Mouse (Mus musculus) liver, adult 2 months (tissue): ENCODE measurements around the gene Meiob. TPM values are rescaled to one million over a fixed set of nuclear protein-coding genes. Genes with fewer than 3 reads are reported as not detected.

Experiments used
- DNase-seq: peaks from one replicate; pipeline ENCODE4 v3.0.0-alpha.2; 2011; ENCODE audit warnings: low read depth, low spot score; ENCODE audit errors: extremely low read depth
- H3K27ac ChIP-seq: fragments of 200-500 bp; replicated peaks from 2 replicates; pipeline ENCODE4 v1.5.1; 2012; ENCODE audit warnings: low read depth, mild to moderate bottlenecking, control low read depth, inconsistent platforms, low read length; ENCODE audit not compliant: insufficient read depth
- H3K27me3 ChIP-seq: fragments of 200-500 bp; 2 replicates; pipeline ENCODE4 v1.6.1; 2012; ENCODE audit warnings: mild to moderate bottlenecking, moderate library complexity, low read length, inconsistent platforms; ENCODE audit not compliant: control insufficient read depth, insufficient read depth
- H3K36me3 ChIP-seq: fragments of 200-500 bp; 2 replicates; pipeline ENCODE4 v1.6.1; 2012; ENCODE audit warnings: low read length, inconsistent platforms; ENCODE audit not compliant: control insufficient read depth, insufficient read depth
- H3K4me1 ChIP-seq: fragments of 200-500 bp; 2 replicates; pipeline ENCODE4 v1.6.1; 2011; ENCODE audit warnings: low read length; ENCODE audit not compliant: control insufficient read depth, insufficient read depth
- H3K4me3 ChIP-seq: fragments of 200-500 bp; 2 replicates; pipeline ENCODE4 v1.5.1; 2011; ENCODE audit warnings: low read depth, mild to moderate bottlenecking, control low read depth, low read length, moderate library complexity; ENCODE audit not compliant: insufficient read depth
- H3K79me2 ChIP-seq: fragments of 200-500 bp; 2 replicates; pipeline ENCODE4 v1.6.1; 2012; ENCODE audit warnings: inconsistent platforms, mild to moderate bottlenecking, low read length, moderate library complexity; ENCODE audit not compliant: control insufficient read depth, insufficient read depth
- H3K9ac ChIP-seq: fragments of 200-500 bp; 2 replicates; pipeline ENCODE4 v1.6.1; 2012; ENCODE audit warnings: low read depth, mild to moderate bottlenecking, control low read depth, inconsistent platforms, low read length
- CTCF ChIP-seq: fragments of 200-500 bp; IDR thresholded peaks from 2 replicates; pipeline ENCODE4 v1.5.1; 2011; ENCODE audit warnings: low read depth, low read length, control low read depth
- POLR2A ChIP-seq: fragments of 200-500 bp; IDR thresholded peaks from 2 replicates; pipeline ENCODE4 v1.6.1; 2011; ENCODE audit warnings: low read length, control low read depth; ENCODE audit not compliant: insufficient read depth; ENCODE audit errors: extremely low read depth
- WGBS: fragments of 180-500 bp; shearing (Covaris S2); methylation state at CpG from one replicate; pipeline ENCODE4 v1.1.7; 2018; 5-methylcytosine and 5-hydroxymethylcytosine counted together
- polyA plus RNA-seq: library from polyadenylated mRNA; depleted of rRNA; stranded (reverse); fragments of >200 nt; gene quantifications from 2 replicates; pipeline ENCODE4 v1.2.3, GENCODE M21; 2012
- total RNA-seq: library from RNA; depleted of rRNA; stranded (reverse); fragments of >200 nt; gene quantifications from 2 replicates; pipeline ENCODE4 v1.2.3, GENCODE M21; 2014

The Meiob gene
- total and polyA plus RNA-seq, 2 experiments, result 0.59 to 6.7 TPM

DNA sequence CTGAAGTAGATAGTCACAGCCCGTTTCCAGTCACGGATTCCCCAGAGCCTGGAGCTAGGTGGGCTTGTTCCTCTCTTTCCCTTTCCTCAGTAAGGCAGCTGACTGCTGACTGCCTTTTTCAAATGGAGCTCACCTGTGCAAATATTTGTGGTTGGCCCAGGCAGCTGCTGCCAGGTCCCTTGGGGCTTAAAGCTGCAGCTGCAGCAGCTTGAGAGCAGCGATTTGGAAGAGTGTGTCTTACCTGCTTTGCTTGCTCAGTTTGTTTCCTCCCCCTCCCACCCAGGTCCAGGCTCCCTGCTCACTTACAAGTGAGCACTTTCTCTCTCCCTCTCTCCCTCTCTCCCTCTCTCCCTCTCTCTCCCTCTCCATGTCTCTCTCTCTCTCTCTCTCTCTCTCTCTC is 34.9 kb upstream of the Meiob start:
- no peak for TF ChIP-seq POLR2A
- no peak for TF ChIP-seq CTCF
- no peaks in the 10 kb centered on the region for H3K36me3 ChIP-seq
- no peak for DNase-seq
- no peaks in the 10 kb centered on the region for H3K79me2 ChIP-seq
- no peak overlapping the region for H3K4me3 ChIP-seq
- 9% methylated on average over 3 of the region's 3 CpGs for WGBS
- no peaks in the 10 kb centered on the region for H3K27me3 ChIP-seq
- H3K4me1 ChIP-seq, result no peaks in the 10 kb centered on the region
- no peak overlapping the region for H3K27ac ChIP-seq
- no peak overlapping the region for H3K9ac ChIP-seq

DNA sequence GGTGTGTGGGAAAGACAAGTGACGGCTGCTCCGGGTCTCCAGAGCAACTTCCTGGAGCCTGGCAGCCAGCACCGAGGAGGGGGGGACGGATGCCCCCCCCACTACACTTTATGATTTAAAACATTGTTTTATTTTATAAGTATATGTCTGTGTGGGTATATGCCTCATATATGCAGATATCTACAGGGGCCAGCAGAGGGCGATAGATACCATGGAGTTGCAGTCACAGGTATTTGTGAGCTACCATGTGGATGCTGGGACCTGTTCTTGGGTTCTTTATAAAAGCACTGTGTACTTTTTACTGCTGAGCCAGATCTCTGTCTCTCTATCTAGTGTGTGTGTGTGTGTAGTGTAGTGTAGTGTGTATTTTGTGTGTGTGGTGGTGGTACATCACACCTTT is 30.8 kb upstream of the Meiob start:
- H3K4me1 ChIP-seq, result no peaks in the 10 kb centered on the region
- H3K27me3 ChIP-seq, result no peaks in the 10 kb centered on the region
- no peak overlapping the region for H3K27ac ChIP-seq
- TF ChIP-seq CTCF, result no peak
- no peak for TF ChIP-seq POLR2A
- WGBS, result 87% methylated on average over 5 of the region's 5 CpGs
- H3K4me3 ChIP-seq, result no peak overlapping the region
- no peak overlapping the region for H3K9ac ChIP-seq
- DNase-seq, result no peak
- H3K36me3 ChIP-seq, result no peaks in the 10 kb centered on the region
- no peaks in the 10 kb centered on the region for H3K79me2 ChIP-seq

DNA sequence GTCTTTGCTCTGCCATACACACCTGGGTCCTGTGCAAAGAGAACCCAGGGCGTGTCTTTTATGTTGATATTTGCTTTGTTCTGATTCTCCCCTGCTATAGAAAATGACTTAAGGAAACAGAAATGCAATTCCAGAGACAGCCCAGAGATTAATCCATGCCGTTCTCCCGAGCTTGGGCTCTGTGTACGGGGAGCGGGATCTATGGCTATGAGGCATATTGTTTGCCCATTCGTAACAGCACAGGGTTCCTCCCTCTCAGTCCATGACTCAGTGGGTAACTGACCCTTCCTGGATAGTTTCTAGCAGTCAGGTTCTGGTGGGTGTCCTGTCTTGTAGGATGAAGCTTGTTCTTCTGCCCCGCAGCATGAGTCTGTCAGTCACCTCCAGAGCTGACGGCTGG is 28.9 kb upstream of the Meiob start:
- DNase-seq, result no peak
- H3K27ac ChIP-seq, result no peak overlapping the region
- no peaks in the 10 kb centered on the region for H3K4me1 ChIP-seq
- H3K79me2 ChIP-seq, result no peaks in the 10 kb centered on the region
- H3K36me3 ChIP-seq, result no peaks in the 10 kb centered on the region
- no peak for TF ChIP-seq CTCF
- TF ChIP-seq POLR2A, result no peak
- no peak overlapping the region for H3K9ac ChIP-seq
- WGBS, result 90% methylated on average over 8 of the region's 8 CpGs
- H3K27me3 ChIP-seq, result no peaks in the 10 kb centered on the region
- H3K4me3 ChIP-seq, result no peak overlapping the region

DNA sequence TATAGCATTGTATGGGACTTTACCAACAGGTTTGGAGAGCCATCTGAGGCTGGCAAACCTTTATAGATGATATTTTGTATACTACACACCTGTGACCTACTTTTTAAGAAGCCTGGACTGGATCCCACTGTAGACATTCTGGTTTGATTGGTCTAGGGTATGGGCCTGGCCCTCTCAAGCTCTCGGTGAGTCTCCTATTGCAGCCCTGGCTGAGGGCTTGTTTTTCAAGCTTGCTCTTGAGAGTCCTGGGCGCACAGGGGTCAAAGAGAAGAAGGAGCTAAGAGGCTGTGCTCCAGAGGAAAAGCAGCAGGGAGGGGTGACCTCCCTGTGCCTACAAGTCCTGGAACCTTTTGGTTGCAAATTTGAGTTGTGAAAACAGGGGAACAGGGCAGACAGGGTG is 27.0 kb upstream of the Meiob start:
- Histone ChIP-seq H3K27ac (no peak overlapping the region), H3K4me1 (no peaks in the 10 kb centered on the region), H3K36me3 (no peaks in the 10 kb centered on the region), H3K4me3 (no peak overlapping the region), H3K79me2 (no peaks in the 10 kb centered on the region), H3K27me3 (no peaks in the 10 kb centered on the region), H3K9ac (no peak overlapping the region)
- 62% methylated on average over 2 of the region's 2 CpGs for WGBS
- no peak for DNase-seq
- TF ChIP-seq CTCF, result no peak
- TF ChIP-seq POLR2A, result no peak

DNA sequence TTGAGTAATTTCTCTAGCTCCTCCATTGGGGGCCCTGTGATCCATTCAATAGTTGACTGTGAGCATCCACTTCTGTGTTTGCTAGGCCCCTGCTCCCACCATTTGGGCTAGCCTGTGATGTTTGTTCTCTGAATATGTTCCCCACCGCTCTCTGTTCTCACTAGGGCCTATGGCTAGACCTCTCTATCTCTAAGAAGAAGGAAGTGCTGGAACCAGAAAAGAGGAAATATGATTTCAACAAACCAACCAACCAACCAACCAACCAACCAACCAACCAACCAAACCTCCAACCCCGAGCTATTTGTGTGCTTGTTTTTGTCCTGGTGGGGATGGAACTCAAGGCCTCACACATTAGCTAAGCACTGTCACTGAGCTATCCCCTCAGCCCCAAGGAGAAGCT is 23.3 kb upstream of the Meiob start:
- Histone ChIP-seq H3K79me2 (no peaks in the 10 kb centered on the region), H3K4me3 (no peak overlapping the region), H3K27ac (no peak overlapping the region), H3K27me3 (no peaks in the 10 kb centered on the region), H3K36me3 (no peaks in the 10 kb centered on the region), H3K9ac (no peak overlapping the region), H3K4me1 (no peaks in the 10 kb centered on the region)
- DNase-seq, result no peak
- no peak for TF ChIP-seq POLR2A
- no peak for TF ChIP-seq CTCF
- 92% methylated on average over 2 of the region's 2 CpGs for WGBS

DNA sequence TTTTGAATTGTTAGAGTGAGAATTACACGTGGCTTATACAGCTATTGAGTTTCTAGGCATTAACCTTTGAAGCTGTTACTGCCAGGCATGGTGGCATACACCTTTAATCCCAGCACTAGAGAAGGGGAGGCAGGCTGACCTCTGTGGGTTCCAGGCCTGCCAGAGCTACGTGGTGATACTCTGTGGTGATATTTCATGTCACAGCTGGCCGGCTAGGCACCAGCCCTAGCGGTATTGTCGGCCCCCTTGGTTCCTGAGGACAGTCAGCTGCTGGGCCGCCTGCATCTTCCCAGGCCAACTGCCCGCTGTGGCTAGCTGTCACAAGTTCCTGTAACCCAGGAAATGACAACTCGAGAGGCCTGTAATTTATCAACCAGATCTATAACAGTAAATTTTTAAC is 11.9 kb upstream of the Meiob start:
- TF ChIP-seq CTCF, result no peak
- no peak for TF ChIP-seq POLR2A
- Histone ChIP-seq H3K27ac (no peak overlapping the region), H3K79me2 (no peaks in the 10 kb centered on the region), H3K4me1 (no peaks in the 10 kb centered on the region), H3K4me3 (no peak overlapping the region), H3K27me3 (no peaks in the 10 kb centered on the region), H3K9ac (no peak overlapping the region), H3K36me3 (no peaks in the 10 kb centered on the region)
- DNase-seq, result no peak
- WGBS, result 71% methylated on average over 8 of the region's 8 CpGs
